Mouse (Mus musculus): ENCODE results near the gene Sox11.

Sox11 gene

GRCm38 (mm10) chr12:27341871-27342690 is at the start of gene Sox11:
Sox11 (minus strand) TSS chr12:27342574.
- peak; percentile 62 to 77 for DNase-seq

- DNase-seq, result no peak
These were observed 49.4 kb upstream of the Sox11 start for GRCm38 (mm10) chr12:27391652-27392305.

GRCm38 (mm10) chr12:27390439-27390838 is 48.1 kb upstream of the Sox11 start:
- peak; percentile 7 to 18 for DNase-seq

GRCm38 (mm10) chr12:27389429-27389828 is 47.1 kb upstream of the Sox11 start:
- DNase-seq, result no peak

- DNase-seq, result no peak
These were observed 30.1 kb upstream of the Sox11 start for GRCm38 (mm10) chr12:27372505-27372904.

GRCm38 (mm10) chr12:27370756-27371155 is 28.4 kb upstream of the Sox11 start:
- no peak for DNase-seq

GRCm38 (mm10) chr12:27367476-27367875 is 25.1 kb upstream of the Sox11 start:
- no peak for DNase-seq

- no peak for DNase-seq
These were observed 21.7 kb upstream of the Sox11 start for GRCm38 (mm10) chr12:27363840-27364640.

GRCm38 (mm10) chr12:27357076-27357637 is 14.8 kb upstream of the Sox11 start:
- DNase-seq, result peak; percentile 71 to 83

- DNase-seq, result no peak
These were observed 14.2 kb upstream of the Sox11 start for GRCm38 (mm10) chr12:27356571-27356970.

GRCm38 (mm10) chr12:27343606-27344410 is 1.4 kb upstream of the Sox11 start:
- peak in 1 of 2 experiments; percentile 26 for DNase-seq

GRCm38 (mm10) chr12:27342691-27343605 is 574 bp upstream of the Sox11 start:
- peak; percentile 94 to 96 for DNase-seq

GRCm38 (mm10) chr12:27341130-27341870 is 1.1 kb downstream of the Sox11 start:
- DNase-seq, result peak; percentile 63 to 75

GRCm38 (mm10) chr12:27340451-27341035 is 1.8 kb downstream of the Sox11 start:
- peak; percentile 32 to 58 for DNase-seq

- DNase-seq, result peak; percentile 68 to 77
These were observed 3.1 kb downstream of the Sox11 start for GRCm38 (mm10) chr12:27339171-27339751.

GRCm38 (mm10) chr12:27338721-27339170 is 3.6 kb downstream of the Sox11 start:
- peak; percentile 62 to 73 for DNase-seq

GRCm38 (mm10) chr12:27338116-27338515 is 4.3 kb downstream of the Sox11 start:
- DNase-seq, result peak in 1 of 2 experiments; percentile 9

GRCm38 (mm10) chr12:27337482-27337881 is 4.9 kb downstream of the Sox11 start:
- no peak for DNase-seq

GRCm38 (mm10) chr12:27336801-27337200 is 5.6 kb downstream of the Sox11 start:
- DNase-seq, result no peak

Data from kidney, postnatal 4 days (tissue).